Mouse (Mus musculus) heart, postnatal 10 days (tissue): ENCODE measurements at regions not wholly inside any gene's neighbourhood (a gene's known extent, or its start where the extent isn't known, plus 50 kb on each side); places are given as distances from the start of the nearest gene placed in this dataset.

Experiments used
- DNase-seq, 2 experiments: peaks; one replicate each; pipeline ENCODE4 v3.0.0; 2021
- intact Hi-C: fragments of 180-260 bp; cut with DNase I; formaldehyde crosslinking; loops from one replicate; pipeline ENCODE4 v1.15.1; 2025

- intact Hi-C loops: no loop called here
- DNase-seq: no peak
Observed at GRCm38 (mm10) chr14:9192122-9192769, 526.2 kb upstream of the 4930452B06Rik start.

DNA sequence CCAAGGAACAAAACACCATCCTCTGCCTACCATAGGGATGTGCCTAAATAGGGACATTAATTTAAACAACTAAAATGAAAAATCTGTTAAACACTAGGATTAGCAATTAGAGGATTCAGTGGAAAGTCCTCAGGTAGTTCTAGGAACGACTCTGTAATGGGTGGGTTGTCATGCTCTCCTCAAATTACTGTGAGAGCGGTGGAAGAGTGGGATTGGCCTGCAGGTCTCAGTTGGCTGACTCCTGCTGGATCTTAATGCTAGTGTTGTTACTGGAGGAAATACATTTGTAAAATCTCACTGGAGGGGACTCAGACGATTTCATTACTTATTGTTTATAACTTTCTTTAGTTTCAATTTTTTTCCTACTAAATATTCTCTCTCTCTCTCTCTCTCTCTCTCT is 525.6 kb upstream of the 4930452B06Rik start:
- intact Hi-C loops: no loop called here
- no peak for DNase-seq

DNA sequence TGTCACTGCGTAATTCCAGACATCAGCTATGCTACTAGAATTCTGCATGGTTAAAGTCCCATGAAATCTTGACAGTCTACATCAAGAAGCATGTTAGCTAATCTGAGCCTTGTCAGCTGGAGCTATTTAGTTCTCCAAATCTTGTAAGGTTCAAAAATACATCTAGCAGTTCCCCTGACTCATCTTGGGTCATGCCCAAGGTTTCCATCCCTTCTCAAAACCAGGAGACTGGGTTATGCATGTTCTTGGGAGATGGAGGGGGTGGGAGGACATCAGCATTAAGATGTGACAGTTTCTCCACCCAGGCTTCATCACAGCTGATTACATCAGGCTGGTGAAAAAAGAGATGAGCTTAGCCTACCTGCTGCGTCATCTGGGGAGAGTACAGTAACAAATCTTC is 495.3 kb upstream of the 4930452B06Rik start:
- no peak for DNase-seq
- intact Hi-C loops: no loop called here

- intact Hi-C loops: no loop called here
- DNase-seq: no peak
Observed at GRCm38 (mm10) chr14:9157941-9158340, 491.9 kb upstream of the 4930452B06Rik start.

GRCm38 (mm10) chr14:9150841-9151240 is 484.8 kb upstream of the 4930452B06Rik start:
- intact Hi-C loops: no loop called here
- DNase-seq: peak in 1 of 2 experiments; percentile 3

- intact Hi-C loops: no loop called here
- DNase-seq: no peak
Observed at GRCm38 (mm10) chr14:9146595-9147219, 480.7 kb upstream of the 4930452B06Rik start.

DNA sequence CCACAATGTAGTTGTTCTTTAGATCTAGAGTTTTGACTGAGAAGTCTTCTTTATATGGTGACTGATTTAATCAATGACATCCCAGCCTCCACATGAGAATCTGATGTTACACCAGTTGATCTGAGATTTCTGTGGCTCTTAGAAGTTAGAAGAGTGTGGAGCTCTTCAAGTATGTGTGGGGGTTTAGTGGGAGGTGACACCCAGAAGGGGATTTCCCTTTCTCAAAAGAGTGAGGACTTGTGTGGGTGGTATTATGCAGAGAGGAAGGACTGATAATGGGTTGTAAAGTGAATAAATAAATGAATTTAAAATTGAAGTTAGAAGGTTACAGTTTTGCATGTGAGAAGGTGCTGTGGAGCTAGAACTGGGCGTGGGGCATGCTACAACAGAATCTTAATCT is 439.7 kb upstream of the 4930452B06Rik start:
- DNase-seq: no peak
- intact Hi-C loops: no loop called here

DNA sequence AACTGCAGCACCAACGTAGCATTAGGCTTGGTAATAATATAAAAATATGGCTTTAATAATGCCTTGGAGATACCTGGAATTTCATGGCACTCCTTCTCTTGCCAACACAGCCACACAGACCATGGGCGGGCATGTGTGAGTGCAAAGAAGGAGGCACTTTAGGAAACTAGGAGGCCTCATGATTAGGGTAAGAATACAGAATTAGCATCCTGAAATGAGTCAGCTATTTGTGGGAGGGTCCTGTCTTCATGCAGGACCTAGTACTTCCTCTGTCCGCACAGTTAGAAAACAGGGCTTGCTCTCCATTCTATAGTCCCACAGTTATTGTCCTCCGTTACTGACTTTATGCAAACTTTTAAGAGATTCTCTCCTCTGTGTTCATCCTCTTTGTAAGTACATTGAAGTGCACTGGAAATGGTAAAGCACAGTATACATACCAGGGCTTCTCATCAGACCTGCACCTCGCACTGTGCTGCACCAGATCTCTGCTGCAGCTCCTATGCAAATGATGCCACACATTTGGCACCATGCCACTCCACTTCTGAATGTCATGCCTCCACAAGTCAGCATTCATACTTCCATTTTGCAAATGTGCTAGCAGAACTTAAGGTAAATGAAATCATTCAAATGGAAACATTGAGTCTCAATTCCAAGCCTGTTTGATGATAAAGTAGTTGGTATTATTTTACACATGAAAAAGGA is 423.7 kb upstream of the 4930452B06Rik start:
- intact Hi-C loops: no loop called here
- peak in 1 of 2 experiments; percentile 3 for DNase-seq

GRCm38 (mm10) chr14:9087103-9087502 is 421.1 kb upstream of the 4930452B06Rik start:
- no peak for DNase-seq
- intact Hi-C loops: no loop called here

DNA sequence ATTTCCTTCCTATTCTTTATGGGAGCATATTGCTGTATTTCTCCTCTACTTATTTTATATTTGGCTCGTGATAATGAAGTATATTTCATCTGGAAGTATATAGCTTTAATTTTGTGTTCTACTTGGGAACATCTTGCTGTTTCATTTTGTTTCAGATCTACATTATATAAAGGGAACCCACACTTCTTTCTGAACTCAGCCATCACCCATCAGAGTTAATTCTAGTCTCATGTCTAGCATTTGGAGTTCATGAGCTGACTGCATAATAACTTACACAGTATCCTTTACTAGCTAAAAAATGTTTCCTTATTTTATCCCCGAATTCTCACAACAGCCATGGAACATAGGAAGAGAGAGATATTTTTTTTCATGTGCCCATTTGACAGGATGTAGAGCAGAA is 413.6 kb upstream of the 4930452B06Rik start:
- intact Hi-C loops: no loop called here
- no peak for DNase-seq

DNA sequence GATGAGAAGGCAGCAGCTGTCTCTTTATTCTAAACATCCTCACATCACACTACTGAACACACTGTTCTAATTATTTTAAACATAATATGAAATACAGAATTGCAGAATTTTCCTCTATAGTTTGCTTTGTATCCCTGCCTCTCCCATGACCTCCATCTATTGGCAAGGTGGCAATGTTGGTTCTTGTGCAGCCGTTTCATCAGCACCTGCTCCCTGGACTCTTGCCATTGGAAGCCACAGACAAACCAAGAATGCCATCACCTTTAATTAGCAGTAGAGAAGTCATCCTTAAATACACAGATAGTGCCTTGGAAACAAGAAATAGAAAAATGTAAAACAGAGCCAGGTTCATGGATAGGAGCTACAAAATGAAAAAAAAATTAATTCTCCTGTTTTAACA is 413.0 kb upstream of the 4930452B06Rik start:
- DNase-seq: no peak
- intact Hi-C loops: no loop called here

GRCm38 (mm10) chr14:9071176-9071575 is 405.1 kb upstream of the 4930452B06Rik start:
- intact Hi-C loops: no loop called here
- DNase-seq: no peak

GRCm38 (mm10) chr14:9060058-9060457 is 394.0 kb upstream of the 4930452B06Rik start:
- intact Hi-C loops: no loop called here
- DNase-seq: no peak

DNA sequence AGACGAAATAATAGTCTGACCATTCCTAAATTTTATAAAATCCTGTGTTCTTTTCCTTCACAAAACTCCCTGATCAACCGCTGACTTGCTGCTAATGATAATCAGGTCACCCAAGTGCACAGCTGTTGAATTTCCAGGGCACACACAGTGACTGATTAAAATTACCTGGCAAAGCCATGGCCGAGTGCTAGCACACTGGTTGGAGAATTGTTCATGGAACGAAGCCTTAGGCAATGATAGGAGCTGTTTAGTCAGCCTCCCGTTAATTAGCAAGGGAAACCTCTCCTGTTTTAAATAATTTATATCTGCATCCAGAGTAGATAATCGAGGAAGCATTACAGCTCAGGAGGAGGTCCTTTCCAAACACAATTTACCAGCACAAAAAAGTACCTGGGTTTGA is 362.8 kb upstream of the 4930452B06Rik start:
- intact Hi-C loops: no loop called here

GRCm38 (mm10) chr14:9015826-9016225 is 349.8 kb upstream of the 4930452B06Rik start:
- DNase-seq: no peak
- intact Hi-C loops: no loop called here

More for the DNA sequence above, 362.8 kb upstream of the 4930452B06Rik start:
- DNase-seq: peak in 1 of 2 experiments; percentile 2

DNA sequence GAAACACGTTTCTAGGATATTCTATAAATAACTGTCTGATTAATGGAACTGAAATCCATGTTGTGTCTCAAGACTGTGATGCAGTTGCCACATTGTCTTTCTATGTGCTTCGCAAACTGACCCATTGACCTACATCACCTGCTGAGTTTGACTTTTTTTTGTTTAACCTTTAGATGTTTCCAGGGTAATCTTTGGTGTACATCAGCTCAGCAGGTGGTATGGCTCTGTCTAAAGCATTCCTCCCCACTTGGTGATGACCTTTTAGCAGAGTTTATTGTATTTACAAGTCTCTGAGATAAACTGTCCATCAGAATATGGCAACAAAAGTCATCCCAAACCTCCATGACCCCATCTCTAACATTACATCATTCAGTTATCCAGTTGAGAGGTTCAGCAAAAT is 337.0 kb upstream of the 4930452B06Rik start:
- intact Hi-C loops: loop anchor here (10.0 kb wide), 1 partner anchor 48 kb away; no protein-coding TSS in a partner anchor

GRCm38 (mm10) chr14:9000408-9001092 is 334.5 kb upstream of the 4930452B06Rik start:
- intact Hi-C loops: loop anchor here (10.0 kb wide), 1 partner anchor 46 kb away; no protein-coding TSS in a partner anchor
- peak; percentile 50 to 59 for DNase-seq

More for the DNA sequence above, 337.0 kb upstream of the 4930452B06Rik start:
- no peak for DNase-seq

DNA sequence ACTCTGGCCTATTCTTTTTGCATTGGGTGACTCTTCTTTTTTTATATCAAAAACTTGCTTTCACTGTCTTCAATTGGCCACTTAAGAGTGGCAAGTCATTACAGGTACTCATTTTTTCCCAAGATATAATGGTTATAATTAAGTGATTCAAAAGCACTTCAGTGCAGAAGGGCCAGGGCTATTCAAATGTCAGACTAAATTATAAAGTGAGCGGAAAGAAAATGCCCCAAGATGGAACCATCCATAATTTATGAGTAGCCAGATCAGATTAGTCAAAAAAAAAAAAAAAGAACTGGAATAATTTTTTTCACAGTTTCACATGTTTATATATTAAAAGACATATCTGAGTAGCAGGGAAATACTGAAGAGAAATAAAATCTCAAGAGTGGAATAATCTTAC is 333.8 kb upstream of the 4930452B06Rik start:
- intact Hi-C loops: loop anchor here (10.0 kb wide), 1 partner anchor 45 kb away; no protein-coding TSS in a partner anchor
- DNase-seq: no peak

- intact Hi-C loops: no loop called here
- DNase-seq: no peak
Observed at GRCm38 (mm10) chr14:8993421-8993820, 327.4 kb upstream of the 4930452B06Rik start.

- intact Hi-C loops: no loop called here
- DNase-seq: no peak
Observed at GRCm38 (mm10) chr14:8985086-8985793, 319.2 kb upstream of the 4930452B06Rik start.
